Mouse (Mus musculus): Measurements from ENCODE around the gene Cbfa2t3.

Cbfa2t3 gene

DNA sequence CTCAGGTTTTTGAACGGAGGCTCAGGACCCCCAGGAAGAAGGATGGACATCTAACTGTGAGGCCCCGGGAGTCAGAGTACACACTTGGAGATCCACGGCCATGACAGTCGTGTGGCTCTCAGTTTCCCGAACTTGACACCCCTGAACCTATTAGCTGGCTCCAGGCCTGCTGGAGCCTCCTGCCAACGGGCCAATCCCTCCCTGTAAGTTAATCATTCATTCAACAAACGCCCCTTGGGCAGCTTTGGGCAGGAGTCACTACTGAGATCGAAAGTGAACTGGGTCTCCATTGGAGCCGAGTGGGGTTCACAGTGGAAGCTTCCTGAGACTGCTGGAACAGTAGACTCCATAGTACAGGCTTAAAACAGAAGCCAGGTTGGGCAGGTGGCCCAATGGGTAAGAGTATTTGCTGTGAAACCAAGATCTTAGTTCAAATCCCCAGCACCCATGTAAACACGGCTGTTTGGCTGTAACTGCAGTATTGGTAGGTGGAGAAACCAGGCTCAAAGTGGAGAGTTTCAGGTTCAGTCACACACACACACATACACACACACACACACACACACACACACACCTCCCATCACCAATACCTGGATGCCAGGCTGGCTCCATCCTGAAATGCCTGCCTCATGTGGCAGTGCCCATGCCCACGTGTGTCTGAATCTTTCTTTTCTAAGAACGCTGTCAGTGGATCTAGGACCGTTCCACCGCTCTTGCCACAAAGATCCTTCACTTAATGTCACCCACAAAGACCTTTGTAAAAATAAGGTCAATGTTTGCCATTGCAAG lies 20.0 kb upstream of the Cbfa2t3 start:
- DNase-seq (ENCODE audit: low read depth, low spot score) = no peak

DNA sequence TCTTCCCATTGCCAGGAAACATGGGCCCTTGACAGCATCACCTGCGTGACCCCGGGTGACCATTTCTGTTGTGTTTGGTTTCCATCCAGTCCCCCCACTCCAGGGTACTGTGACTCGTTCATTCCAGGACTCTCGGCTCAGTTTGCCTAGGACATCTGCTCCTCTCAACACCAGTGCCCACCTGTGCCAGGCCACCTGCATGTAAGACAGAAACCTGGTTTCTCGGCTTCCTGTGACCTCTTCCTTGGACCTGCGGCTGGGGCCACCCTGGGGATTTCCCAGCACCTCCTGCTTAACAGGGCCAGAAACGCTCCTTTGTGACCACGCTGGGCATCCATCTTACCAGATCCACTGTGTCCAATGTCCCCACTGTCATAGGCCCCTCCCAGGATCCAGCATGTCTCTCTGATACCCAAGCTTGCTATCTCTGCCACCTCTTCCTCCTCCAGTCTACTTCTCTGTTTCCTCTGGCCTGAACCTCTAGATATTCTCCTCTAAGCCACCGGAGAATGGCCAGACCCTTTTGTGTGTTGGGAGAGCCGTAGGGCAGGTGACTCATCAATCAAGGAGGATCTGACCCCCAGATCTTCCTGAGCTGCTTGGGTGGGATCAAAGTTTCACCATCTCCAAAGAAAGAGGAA lies 19.1 kb upstream of the Cbfa2t3 start:
- no peak for DNase-seq (ENCODE audit: low read depth, low spot score)

DNA sequence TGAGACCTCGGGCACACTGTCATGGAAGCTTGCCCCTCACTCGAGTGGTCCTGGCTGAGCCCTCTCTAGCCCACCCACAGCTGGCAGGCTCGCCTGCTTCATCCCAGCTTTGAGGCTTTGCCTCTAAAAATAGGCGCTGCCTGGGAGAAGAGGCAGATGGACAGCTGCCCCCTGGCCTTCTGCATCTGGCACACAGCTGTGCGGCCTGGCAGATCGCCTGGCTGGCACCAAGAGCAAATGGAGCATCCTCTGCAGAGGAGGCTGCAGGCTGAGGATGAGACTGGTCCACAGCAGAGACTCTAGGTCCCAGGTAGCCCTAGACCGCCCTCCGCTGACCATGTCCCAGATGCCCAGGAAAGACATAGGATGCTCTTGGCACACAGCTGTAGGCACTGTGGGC lies 17.7 kb upstream of the Cbfa2t3 start:
- peak; percentile 17 for DNase-seq (ENCODE audit: low read depth, low spot score)

DNA sequence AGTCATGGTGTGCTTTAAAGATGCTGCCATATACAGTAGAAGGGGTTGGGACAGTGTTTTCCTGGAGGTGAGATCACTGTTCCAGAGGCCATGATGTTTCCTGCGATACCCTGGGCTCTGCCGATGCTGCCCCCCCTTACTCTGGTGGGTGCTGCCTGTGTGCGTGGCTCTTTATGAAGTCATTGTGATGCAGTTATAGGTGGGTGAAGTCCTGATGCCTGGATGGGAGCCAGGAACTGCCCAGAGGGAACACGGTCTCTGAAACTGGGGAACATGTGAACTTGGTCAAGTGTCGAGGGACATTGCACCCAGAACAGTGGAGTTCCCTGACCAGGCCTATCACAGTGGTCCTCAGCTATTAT lies 14.2 kb upstream of the Cbfa2t3 start:
- DNase-seq (ENCODE audit: low read depth, low spot score) = no peak

DNA sequence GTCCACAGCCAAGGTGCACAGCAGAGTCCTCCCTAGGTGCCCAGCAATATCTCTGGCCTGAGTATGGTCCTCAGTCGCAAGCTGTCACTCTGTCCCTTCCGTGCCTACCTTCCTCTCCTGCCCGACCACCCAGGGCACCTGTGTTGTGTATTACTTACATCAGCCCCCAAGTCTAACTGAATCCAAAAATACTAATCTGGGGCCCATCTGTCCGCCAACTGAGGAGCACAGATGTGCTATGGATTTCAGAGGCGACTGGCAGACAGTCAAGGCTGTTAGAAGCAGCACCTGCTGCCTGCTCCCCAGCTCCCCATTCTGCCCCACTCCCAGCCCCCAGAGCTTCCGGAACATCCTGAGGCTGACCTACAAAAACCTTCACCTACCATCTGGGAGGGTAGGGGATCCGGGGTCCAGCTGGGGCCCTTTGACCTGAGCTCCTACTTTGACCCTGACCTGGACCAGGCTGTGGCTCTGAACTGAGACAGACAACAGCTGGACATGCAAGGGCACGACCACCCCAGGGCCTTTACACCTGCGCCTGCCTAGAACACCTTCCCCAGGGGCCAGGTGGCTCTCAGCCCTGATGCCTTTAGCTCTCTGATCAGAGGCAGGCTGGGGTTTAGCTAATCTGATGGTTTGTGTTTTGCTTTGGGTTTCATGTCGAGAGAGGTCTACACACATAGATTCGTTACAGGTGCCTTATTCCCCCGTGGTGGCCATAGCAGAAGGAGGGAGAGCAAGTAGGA lies 13.7 kb upstream of the Cbfa2t3 start:
- no peak for DNase-seq (ENCODE audit: low read depth, low spot score)

DNA sequence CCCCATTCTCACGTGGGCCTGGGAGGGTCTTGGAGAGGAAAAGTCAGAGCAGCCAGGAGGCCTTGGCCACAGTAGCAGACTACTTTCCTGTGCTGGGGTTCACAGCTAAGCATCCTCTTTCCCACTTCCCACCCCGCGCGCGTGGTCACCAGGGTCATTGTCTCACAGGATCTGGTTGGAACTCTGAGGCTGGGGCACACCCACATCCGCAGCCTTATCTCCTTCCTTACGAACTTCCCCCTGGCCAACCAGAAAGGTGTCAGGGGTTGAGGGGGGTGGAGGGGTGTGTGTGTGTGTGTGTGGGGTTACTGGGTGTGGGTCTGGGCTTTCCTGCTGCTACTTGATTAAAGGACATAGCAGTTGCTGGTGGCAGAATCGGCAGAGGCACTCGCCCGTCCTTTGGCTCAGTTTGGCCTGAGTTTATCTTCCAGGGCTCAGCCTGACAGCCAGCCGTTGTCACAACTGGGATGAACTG lies 13.0 kb upstream of the Cbfa2t3 start:
- no peak for DNase-seq (ENCODE audit: low read depth, low spot score)

DNA sequence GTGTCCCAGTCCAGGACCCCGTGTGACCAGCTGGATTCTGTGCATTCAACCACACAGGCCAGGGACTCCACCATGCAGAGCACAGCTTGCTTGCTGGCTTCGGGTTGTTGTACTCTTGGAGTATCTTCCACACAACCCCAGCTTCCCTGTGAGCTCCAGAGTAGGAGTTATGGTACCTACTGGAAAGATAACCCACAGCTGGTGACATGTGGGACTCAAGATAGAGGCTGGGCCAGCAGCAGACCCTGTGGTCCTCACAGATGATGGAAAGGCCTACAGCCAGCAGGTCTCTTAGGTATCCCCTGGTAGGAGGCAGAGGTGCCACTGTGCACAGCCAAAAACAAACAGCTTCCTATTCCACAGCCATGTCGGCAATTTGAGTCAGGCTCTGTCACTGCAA lies 12.6 kb upstream of the Cbfa2t3 start:
- DNase-seq (ENCODE audit: low read depth, low spot score) = no peak

DNA sequence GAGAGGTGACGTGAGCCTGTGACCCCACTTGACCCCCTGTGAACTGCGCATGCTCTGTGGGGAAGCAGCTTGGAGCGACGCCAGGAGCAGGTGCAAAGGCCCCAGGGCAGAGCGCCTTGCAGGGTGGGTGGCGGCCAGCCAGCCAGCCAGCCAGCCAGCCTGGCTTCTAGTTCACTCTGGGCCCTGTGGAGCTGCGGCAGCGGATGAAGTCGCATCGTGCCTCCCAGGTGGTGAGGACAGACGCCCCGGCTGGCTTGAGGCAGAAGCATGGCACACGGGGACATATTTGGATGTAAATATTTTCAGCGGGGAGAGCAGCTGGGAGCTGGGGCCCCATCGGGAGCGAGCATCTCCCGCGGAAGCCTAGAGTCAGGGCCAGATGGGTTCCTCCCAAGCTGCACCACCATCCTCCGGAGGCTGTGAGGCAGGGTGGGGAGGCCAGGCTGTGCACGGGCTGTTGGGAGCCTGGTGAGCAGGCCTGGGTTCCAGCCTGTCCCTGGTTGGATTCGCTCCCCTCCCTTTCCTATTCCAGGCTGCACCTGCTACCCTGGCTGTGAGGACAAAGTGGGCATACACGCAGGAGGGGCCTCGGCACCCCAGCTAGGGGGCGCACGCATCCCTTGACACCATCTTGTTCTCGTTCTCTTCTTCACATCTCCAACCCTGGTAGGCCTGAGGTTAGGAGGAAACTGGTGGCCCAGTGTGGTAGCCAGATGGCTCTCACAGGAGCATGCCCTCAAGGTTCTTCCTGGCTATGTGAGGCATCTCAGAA lies 10.6 kb upstream of the Cbfa2t3 start:
- DNase-seq (ENCODE audit: low read depth, low spot score) = no peak

DNA sequence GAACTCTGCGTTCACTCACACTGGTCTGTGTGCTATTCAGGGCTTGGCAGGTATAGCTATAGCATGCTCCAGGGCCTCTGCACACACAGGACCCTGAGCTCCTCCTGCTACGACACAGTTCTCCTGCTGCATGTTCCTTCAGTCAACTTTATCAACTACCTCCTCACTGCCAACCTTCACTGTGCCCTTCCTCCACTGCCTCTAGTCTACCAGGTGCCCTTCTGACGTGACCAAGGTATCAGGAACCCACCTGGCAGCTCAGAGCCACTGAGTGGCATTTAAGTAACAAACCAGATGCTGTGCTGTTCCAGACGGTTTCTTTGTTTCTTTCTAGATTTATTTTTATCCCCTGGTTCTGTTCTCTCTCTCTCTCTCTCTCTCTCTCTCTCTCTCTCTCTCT lies 8.3 kb upstream of the Cbfa2t3 start:
- no peak for DNase-seq (ENCODE audit: low read depth, low spot score)

DNA sequence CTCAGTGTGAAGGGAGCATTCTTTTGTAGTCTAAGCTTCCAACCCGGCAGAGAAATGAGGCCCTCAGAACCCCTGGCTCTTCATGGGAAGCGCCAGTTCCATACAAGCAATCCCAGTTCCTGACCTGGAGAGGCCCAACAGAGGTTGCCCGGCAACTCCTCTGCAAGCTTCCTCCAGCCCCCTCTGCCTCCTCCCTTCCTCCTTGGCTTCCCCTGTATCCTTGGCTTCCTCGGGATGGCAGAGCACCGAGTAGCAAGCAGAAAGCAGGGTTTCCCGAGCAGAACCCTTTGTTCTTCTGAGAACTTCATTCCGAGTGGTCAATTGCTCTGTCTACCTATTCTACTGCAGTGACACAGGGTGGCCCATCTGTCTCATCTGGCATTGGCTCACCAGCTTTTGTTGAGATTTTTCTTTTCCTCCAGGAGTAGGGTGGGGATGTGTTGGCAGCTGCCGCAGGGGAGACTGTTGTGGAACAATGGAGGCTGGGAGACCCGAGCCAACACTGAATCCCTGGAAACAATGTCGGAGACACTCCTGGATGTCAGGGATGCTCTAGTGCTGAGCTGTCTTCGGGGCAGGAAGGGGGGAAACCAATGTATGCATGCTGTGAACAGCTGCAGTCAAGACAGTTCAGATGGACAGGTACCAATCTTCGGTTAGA lies 7.1 kb upstream of the Cbfa2t3 start:
- no peak for DNase-seq (ENCODE audit: low read depth, low spot score)

DNA sequence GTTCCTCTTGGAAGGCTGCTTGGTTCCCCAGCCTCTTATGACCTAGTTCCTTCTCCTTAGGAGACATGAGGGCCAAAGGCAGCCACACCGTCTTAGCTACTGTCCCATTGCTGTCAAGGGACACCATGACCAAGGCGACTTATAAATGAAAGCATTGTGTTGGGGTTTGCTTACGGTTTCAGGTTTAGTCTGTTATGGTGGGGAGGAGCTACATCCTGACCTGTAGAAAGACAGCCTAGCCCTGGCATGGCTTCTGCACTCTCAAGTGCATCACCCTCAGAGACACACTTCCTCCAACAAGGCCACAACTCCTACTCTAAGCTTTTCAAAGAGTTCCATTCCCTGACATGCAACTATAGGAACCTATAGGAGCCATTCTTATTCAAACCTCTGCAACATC lies 5.7 kb upstream of the Cbfa2t3 start:
- no peak for DNase-seq (ENCODE audit: low read depth, low spot score)

DNA sequence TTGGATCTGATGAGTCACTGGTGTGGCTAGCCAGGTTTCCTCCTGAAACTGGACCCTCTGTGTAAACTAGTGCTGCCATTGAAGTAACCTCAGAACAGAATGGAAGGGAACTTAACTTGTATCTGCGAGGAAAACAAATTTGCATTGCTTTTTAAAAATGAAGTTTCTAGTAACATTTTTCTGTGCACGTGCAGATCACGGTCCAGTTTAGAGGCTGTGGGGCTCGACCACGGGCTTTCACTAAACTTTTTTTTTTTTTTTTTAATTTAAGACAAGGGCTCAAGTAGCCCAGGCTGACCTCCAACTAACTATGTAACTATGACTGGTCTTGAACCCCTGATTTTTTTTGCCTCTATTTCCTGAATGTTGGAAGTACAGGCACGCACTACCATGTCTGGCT lies 4.0 kb upstream of the Cbfa2t3 start:
- DNase-seq (ENCODE audit: low read depth, low spot score) = no peak

DNA sequence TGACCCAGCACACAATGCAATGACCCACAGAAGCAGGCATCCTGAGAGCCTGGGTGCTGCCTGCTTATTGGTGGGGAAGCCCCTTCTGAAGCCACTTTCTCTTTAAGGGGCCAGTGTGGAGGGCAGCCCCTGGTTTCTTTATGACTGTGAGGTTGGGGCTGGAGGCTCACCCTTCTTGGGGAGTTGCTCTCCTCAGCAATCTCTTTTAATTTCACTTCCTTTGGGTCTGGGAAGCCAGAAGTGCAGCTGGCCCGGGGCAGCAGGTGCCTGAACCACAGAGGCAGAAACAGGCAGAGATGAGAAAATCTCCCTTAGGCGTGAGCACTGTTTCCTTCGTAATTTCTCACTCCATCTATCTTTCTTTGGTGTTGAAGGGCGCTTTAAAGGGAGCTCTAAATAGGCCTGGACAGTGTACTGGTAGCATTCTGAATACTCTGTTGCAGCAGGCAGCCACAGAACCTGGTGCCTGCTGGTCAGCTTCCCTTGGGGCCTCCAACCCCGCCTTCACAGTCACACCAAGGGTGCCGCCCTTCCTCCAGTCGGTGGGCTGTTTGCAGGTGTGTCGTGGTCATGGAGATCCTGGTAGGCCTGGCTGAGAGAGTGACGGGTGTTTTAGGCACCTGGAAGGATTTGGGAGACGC lies 3.5 kb upstream of the Cbfa2t3 start:
- DNase-seq (ENCODE audit: low read depth, low spot score) = no peak

DNA sequence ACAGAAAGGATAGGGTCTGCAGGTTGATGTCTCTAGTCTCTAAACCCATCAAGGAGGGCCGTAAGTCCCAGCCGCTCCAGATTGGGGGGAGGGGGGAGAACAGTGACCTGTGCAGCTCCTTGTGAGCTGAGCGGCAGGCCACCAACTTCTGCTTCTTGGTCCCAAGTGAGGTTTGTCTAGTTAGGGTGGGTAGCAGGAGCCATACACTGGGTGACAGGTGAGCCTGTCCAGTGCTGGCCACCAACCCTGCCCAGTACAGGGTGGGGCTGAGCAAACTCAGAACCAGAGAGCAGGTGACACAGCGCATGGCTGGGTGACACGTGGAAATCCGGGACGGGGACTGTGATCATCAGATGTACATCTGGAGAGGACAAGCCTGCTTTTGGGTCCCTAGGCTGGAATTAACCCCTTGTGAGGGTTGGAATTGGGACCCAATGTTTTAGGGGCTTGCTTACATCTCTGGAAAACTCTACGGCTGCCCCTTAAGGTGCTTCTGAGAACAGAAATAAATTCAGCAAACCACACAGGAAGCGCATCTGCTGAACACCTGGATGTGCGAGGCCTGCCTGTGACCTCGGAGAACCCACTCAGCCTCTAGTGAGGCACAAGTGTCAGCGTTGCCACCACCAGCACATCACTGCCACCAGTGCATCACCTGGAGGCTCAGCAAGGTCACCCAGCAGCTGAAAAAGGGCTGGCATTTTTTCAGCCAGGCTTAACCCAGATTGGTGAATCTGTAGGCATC lies 2.7 kb upstream of the Cbfa2t3 start:
- no peak for DNase-seq (ENCODE audit: low read depth, low spot score)

DNA sequence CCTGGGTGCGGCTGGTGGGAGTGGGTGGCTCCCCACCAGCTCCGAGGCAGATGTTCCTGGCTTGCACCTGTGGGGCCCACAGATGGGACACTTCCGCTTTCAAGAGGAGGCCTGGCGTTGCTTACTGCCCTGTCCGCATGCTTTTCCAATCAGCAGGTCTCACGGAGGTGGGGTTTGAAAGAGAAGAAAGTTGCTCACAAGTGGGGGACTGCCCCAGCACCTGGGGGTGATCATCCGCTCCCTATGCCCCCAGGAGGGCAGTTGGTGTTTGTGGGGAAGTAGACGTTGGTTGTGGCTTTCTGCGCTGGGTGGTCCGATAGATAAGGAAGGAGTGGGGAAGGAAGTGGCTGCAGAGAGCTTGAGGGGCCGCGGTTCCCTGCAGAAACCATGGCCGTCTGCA lies 1.7 kb upstream of the Cbfa2t3 start:
- no peak for DNase-seq (ENCODE audit: low read depth, low spot score)

DNA sequence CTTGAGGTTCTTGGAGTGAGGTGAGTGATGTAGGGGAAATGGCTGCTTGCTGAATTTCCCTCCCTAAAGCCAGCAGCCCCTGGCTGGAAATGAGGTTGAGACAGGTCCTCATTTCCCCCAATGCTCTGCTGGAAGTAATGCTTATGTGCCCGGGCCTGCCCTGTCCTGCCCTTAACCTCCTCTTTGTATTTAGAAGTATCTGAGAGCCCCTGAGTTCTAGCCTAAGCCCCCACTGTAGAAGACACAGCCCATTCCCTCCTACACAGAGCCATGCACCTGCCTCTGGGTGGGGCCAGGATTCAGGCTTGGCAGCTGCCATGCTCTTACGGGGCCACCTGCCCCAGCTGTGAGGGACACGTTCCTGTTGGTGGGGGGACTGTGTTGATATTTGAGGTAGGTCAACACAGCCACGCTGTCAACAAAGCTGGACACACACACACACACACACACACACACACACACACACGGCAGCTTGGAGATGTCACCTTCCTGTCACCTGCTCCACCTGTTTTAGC lies 598 bp downstream of the Cbfa2t3 start:
- DNase-seq (ENCODE audit: low read depth, low spot score) = no peak

DNA sequence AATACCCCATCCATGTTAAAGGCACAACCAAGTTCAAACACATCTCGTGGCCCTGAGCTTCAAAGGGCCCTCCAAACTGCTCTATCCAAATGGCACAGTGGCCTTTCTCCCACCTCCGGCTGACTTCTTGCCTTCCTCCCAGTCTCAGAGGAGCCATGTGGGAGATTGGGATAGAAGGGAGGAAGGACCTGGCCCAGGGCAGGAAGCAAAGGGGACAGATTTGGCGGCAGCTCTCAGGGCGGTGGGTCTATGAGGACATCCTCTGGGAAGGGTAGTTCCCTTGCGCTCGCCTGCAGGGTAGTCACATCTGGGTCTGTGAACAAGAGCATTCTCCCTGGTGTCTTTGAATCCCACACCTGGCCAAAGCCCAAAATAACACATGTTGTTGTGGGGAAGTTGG lies 1.3 kb downstream of the Cbfa2t3 start:
- no peak for DNase-seq (ENCODE audit: low read depth, low spot score)

DNA sequence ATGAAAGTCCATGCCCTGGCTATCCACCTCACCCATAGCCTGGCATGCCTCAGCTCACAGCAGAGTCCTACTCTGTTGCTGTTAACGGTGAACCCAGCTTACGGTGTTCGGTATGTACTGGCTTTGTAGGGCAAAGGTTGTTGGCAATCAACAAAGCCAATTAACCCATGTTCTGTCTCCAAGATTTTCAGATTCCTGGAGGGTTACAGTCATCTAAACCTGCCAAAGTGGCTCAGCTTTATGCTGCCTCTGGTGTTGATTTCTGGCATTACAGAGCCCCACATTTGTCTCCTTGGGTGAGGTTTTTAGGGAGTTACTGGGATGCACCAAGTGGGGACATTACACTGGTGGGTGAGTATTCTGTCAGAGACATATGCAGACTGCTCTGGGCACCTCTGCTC lies 1.7 kb downstream of the Cbfa2t3 start:
- no peak for DNase-seq (ENCODE audit: low read depth, low spot score)

DNA sequence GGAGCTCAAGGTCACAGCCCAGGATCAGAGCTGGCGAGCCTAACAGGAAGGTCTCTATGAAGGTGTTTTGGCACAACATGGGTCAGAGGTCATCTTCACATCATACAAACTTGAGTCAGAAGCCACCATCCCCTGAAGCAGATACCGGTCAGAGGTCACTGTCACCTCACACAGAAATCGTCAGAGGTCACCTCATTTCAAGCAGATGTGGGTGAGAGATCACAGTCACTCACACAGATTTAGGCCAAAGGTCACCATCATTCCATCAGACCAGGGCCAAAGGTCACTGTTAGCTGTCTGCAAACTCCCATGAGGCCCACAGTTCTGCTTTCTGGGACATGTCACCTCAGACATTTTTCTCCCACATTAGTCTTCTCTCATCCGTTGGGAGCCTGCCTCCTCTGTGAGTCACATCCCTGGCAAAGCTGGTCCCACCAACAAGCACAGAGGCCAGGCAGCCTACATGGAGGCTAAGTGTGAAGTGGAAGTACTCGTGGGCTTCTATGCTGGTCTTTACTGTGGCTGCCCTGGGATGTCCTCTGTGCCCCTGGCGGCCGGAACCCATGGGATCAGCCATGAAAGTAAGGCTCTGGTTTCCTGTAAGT lies 3.4 kb downstream of the Cbfa2t3 start:
- no peak for DNase-seq (ENCODE audit: low read depth, low spot score)

DNA sequence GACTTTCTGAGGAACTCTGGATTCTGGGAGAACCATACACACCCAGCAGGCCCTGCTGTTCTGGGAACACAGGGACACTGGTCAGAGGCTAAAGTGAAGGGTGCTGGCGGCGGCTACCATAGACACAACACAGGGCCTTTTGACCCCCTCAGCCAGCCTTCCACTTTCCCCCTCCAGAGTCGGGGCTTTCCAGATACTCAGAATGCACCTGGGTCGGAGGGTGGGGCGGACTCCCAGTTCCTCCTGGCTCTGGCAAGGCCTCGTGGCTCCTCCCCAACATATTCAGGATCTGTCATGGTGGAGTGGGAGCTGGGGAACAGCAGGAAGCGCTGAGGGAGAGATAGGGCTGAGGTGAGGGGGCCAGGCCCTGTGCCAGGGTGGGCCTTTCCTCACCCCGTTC lies 6.8 kb downstream of the Cbfa2t3 start:
- DNase-seq (ENCODE audit: low read depth, low spot score) = no peak
